Mouse (Mus musculus) layer of hippocampus, postnatal 10 days (tissue): ENCODE results near the gene Zdhhc3. TPM values are rescaled to one million over a fixed set of nuclear protein-coding genes. Genes with fewer than 3 reads are reported as not detected.

Source experiments
- DNase-seq, 2 experiments: peaks; one replicate each; pipeline ENCODE4 v3.0.0; 2021; ENCODE audit warnings: low spot score in 2 of 2
- long read RNA-seq: library from polyadenylated mRNA; stranded (forward); transcript quantifications from one replicate; pipeline ENCODE4 v2.0.0, GENCODE M21; 2023
- total RNA-seq, 2 experiments: library from RNA; stranded (reverse); gene quantifications; 2 replicates each; pipeline ENCODE4 v1.2.3; 2021

Gene Zdhhc3
- total RNA-seq = 10 to 100 TPM; 72.4 to 72.7 TPM
- long read RNA-seq, full-length matches to known transcripts = 35 of 52 reads
- long read RNA-seq, partial matches to known transcripts = 2 of 52 reads
- long read RNA-seq, other reads (novel, unspliced or antisense) = 15 of 52 reads

DNA sequence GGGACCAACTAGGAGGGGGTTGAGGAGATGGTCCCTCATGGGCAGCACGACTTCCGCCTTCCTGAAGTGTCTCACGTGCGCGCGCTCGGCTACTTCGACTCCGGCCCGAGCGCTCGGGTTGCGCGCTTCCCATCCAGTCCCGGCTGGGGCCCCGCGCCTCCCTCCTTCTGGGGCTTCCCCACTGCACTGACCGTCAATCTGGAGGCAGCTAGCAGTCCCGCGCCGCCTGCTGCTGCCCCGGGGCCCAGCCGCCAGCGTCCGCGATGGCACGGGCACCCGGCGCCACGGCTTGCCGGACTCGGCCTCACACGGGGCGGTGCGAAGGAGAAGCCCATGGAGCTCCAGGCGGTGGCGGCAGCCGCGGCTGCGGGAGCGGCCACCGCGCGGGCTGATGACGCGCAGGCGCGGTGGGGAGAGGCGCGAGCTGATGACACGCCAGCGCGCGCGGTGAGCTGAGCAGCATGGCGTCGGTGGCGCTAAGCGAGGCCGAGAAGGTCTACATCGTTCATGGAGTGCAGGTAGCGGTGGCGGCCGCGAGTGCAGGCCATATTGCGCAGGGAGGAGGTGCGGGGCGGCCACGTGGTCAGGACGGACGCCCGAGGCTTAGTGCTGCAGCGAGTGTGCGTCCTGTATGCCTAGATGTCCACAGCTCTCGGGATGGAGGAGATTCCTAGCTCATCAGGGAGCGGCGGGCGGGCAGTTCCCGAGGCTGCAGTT lies at the start of gene Zdhhc3, which contains the start of gene Exosc7:
Gene Zdhhc3 (minus strand): TSS at position 401 of the 717 bp plus-strand sequence.
Gene Exosc7 (plus strand): TSS at position 411 of the 717 bp plus-strand sequence.
- DNase-seq = peak; percentile 87 to 91

DNA sequence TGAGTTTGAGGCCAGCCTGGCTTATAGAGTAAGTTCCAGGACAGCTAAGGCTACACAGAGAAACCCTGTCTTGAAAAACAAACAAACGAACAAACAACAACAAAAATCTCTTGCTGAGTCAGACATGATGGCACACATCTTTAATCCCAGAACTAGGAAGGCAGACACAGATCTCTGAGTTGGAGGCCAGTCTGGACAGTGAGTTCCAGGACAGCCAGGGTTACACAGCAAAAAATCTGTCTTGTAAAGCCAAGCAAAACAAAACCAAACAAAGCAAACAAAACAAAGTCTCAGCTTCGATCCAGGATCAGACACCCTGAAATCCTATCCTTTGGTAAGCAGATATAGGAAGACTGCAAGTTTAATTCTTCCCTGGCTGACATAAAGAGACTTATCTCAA lies 48.8 kb upstream of the Zdhhc3 start:
- DNase-seq = no peak

DNA sequence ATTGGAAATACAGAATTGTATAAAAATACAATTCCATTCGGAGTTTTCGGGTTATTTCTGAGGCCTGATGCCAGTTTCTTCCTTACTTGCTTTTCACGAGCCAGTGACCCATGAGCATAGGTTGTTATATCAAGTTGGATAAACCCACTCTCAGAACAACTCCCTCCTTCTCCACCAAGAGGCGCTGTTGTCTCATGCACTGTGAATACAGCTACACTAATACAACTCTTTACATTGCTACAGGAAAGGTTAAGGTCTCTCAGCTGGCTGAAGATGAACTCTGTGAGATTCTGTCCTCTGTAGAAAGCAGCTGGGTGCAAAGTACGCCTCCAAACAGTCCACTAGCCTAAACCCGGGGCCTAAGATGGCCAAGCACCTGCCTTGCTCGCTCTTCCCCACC lies 46.3 kb upstream of the Zdhhc3 start:
- DNase-seq = peak; percentile 72 to 79

DNA sequence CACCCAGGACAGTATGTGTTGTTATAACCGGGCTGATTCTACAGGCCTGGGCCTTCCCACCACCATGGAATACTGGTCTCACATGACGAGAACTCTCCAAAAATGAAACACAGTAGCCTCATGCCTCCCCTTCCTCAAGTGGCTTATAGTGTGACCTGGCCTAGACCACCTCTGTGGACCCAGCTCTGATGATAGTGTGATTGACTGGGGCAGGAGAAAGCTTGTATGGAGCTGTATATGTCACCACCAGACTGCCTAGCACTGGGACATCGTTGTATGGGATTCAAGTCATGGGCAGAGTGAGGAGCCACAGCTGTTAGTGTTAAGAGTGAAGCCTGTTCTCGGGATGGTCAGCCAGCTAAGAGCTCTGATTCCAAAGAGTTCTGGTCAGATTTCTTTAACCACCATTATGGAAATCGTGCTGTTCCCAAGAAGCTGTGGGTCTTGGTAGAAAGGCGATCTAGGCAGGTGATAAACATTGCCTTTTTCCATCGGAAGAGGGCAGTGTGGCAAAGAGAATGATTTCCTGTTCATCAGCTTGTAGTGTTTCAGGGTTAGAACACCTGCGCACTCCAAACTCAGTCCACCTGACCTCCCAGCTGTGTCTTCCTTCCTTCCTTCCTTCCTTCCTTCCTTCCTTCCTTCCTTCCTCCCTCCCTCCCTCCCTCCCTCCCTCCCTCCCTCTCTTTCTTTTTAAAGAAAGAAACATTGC lies 45.3 kb upstream of the Zdhhc3 start:
- DNase-seq = peak; percentile 15 to 52

DNA sequence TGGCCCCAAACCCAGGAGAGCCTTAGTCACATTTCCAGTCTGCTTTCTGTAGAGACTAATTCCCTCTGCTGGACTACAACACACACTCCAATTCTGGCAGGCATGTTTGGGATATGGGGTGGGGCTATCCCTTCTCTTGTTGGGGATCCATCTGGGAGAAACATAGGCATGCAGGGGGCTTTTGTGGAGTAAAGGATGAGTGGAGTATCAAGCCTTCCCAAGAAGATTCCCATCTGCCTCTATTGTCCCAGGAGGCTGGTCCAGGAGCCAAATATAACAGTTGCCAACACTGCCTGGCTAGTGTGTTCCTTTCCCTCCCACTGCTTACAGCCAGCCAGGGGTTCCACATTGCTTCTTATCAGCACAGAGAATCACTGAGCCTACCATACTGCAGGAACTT lies 44.7 kb upstream of the Zdhhc3 start:
- peak; percentile 18 to 27 for DNase-seq

DNA sequence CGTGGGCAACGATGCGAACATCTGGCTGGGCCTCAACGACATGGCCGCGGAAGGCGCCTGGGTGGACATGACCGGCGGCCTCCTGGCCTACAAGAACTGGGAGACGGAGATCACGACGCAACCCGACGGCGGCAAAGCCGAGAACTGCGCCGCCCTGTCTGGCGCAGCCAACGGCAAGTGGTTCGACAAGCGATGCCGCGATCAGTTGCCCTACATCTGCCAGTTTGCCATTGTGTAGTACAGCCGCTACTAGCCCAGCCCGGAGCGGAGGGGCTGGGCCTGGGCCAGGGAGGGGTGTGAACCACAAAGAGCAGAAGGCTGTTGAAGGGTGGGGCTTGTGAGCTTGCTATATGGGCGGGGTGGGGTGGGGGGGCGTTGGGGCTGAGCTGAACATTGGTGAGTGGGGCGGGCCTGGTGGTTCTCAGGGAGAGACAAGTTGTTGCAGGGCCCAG lies 43.9 kb upstream of the Zdhhc3 start:
- peak; percentile 54 to 68 for DNase-seq

DNA sequence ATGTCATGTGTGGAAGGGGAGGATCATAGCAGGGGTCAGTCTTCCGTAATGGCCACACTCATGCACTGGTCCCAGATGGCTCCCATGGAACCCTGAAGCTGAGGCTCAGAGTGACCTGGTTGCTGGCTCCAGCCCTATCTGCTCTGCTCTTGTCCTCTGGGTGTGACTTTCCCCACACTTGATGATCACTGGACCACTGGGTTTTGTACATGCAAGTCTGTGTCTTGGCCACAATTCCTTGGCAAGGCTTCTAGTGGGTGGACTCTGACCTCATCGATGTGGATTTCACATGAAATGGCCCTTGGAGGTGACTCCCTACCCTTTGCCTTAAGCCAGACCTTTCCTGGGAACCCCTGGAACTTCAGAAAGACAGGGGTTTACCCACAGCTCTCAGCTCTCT lies 40.1 kb upstream of the Zdhhc3 start:
- DNase-seq = no peak

DNA sequence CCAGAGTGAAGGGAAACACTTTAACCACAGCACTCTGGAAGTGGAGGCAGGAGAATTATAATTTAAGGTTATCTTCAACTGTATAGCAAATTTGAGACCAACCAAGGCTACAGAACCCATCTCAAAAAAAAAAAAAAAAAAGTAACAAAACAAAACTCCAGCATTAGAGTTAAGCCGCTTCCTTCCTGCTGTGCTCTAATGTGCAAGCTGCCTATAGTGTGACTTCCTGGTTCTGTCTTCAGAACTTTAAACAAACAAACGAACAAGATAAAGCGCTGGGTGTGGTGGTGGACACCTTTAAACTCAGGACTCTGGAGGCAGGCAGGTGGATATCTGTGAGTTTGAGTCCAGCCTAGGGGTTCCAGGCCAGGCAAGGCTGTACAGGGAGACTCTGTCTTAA lies 39.0 kb upstream of the Zdhhc3 start:
- DNase-seq = no peak

DNA sequence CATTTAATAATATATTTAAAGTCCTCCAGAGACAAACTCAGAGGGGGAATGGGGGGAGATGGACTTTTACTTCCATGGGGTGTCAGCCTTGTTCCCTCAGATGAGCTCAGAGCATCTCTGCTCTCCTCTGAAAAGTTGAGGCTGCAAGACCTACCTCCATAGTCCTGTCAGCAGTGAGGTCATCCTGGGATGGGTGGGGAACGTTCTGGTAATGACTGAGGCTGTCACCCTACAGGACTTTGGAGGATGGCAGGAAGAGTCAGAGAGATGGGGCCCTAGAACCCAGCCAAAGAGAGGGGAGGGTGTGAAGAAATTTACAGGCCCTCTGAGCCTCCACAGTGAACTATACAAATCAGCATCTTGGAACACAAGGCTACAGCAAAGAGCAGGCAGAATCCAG lies 38.6 kb upstream of the Zdhhc3 start:
- DNase-seq = no peak

DNA sequence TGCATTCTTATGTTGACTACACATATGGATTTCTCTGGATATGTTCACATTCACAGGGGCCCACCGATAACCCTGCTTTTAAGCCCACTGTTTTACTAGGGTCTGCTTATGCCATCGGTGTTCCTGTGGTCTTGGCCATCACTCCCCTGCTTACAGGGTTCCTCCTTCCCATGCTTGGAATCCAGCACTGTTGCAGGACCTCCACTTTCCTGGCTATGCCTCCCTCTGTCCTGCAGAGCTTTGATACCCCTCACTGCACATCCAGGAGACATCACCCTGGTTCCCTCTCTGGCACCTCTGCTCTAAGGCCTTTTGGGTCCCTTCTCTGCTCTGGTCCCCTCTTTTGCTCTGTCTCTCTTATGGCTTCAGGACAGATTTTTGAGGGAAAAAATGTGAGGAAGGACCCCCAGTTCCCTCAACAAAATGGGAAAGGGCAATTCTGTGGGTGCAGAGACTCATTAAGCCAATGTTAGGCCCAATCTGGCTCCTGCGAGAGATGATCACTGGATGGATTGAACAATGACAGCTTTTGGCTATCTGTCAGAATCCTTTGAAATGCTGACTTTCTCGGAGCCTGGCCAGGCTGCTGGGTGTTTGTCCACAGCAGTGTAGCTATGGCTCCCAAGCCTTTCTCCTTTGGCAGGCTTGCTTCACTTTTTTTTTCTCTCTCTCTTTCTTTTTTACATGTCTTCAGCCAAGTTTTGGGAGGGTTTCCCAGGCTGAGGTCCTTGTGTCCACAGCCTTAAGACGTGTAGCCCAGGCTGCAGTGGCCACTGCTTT lies 37.4 kb upstream of the Zdhhc3 start, which contains the start of gene Clec3b:
Gene Clec3b (plus strand): TSS at position 706 of the 780 bp plus-strand sequence.
- DNase-seq = peak; percentile 54 to 59

DNA sequence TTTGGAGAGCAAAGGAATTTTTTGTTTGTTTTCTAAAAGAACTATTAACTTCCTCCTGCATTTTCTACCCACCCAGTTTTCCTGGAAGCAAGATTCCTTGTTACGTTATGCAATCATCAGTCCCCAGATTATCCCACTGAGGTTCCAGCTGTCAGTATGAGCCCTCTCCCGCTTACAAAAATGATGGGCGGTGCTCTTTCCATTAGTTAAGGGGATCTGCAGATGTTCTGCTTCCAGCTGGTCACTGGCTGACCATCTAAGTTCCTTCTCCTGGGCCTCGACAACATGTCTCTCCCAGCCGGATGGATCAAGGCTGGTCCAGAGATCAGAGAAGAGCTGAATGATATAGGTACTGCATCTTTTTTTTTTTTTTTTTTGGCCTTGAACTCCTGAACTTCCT lies 35.4 kb upstream of the Zdhhc3 start:
- DNase-seq = no peak

DNA sequence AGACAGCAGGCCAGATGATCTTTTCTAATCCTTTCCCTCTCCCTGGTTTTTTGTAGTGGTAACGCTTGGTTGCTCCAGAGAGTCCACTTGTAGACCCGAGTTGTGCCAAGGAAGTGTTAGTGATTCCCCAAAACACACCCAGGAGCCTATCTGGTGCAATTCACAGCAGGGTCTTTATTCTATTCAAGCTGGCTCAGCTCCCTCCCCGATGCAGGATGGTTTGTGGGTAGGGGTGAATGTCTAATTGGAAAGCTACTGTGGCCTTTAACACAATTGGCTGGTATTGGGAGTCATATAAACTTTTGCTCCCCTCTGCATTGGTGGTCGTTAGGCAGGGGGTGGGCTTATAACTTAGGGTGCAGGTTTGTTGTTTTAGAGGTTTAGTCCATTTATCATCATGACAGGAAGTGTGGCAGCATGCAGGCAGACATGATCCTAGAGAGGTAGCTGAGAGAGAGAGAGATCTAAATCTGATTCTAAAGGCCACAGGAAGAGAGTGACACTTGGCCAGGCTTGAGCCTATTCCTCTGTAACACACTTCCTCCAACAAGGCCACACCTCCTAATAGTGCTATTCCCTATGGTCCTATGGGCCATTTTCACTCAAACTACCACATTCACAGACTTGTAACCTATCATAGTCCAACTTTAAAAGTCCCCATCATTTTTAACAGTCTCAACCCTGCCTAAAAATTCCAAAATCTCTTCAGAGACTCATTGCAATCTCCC lies 27.0 kb upstream of the Zdhhc3 start:
- DNase-seq = no peak

DNA sequence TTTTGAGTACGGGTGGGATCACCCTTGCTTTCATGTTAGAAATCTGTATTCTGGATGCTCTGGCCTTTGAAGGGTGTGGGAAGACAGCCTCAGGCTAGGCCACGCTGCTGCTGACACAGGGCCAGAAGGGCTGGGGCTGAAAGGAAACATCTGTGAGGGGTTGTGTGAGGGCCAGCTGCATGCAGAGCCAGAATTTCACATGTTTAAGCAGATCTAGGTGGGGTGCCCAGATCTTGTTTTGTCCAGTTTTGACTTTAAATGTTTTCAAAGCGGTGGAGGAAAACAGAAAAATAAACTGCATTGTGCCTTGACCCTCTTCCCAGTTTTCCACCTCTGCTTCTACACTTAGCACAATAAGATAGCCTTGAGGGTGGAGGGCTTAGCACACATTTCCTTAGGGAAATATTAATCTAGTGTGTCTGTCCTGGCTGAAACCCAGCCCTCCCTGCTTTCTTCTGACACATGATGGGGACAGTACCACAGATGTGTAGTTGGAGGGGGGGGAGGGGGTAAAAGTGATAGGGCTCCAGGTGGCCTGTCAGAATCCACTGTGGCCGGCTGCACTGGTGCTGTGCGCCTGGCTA lies 26.0 kb upstream of the Zdhhc3 start:
- no peak for DNase-seq

DNA sequence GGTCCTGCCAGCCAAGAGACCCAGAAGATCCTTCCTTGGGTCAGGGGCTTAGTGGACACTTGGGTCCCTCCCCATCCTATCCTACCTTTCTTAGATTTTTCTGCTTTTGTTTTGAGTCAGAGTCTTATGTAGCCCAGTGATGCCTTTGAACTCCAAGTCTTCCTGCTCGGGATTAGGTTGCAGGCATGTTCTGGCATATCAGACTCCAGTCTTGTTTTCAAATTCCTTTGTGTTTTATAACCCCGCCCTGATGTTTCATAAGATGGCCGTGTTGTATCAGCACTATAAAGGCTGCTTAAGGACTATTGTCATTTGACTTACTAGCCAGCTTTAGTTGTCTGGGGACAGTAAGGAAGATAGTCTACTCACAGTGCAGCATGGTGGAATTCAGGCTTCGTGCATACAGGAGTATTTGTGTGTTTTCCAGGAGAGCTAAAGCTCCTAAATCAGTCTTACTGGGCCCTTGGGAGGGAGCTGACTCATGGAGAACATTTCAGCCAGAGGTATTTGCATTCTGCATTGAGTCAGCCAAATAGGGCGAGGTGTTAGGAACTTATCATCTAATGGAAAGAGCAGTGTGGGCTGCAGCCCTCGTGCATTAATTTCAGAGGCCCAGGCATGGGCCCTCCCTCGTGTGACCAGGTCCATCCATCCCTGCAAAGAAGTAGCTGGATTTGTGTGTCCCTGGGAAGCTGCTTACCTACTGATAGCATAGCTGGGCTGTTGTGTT lies 24.1 kb upstream of the Zdhhc3 start:
- no peak for DNase-seq

DNA sequence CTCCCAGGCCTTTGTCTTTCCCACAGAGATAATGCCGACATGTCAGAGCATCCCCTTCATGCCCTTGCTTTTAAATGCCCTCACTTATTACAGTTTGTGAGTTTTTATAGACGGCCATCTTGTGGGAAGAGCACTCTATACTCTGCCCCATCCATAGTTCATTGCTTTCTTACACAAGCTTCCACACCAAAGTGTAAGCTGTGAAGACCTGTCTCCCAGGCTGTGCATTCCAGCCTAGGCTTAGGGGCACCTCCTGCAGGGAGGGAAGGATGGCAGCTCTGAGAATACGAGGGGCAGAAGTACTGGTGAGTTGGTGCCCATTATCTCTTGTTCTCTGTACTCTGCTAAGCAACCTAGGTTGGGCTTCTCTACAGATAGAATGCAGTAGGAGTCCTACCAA lies 20.0 kb upstream of the Zdhhc3 start:
- no peak for DNase-seq

DNA sequence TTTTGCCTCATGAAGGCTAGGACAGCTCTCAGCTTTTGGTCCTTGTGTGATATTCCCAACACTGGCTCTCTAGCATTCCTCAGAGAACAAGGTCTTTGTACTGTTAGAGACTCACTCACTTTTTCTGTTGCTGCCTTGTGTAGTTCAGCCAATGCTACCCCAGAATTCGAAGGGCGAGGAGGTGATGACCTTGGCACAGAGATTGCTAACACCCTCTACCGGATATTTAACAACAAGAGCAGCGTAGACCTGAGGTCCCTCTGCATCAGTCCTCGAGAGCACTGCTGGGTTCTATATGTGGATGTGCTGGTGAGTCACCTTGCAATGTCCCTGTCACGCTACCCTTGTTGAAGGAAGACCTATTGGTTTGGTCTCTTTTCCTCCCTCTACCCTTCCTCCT lies 14.7 kb upstream of the Zdhhc3 start:
- no peak for DNase-seq

DNA sequence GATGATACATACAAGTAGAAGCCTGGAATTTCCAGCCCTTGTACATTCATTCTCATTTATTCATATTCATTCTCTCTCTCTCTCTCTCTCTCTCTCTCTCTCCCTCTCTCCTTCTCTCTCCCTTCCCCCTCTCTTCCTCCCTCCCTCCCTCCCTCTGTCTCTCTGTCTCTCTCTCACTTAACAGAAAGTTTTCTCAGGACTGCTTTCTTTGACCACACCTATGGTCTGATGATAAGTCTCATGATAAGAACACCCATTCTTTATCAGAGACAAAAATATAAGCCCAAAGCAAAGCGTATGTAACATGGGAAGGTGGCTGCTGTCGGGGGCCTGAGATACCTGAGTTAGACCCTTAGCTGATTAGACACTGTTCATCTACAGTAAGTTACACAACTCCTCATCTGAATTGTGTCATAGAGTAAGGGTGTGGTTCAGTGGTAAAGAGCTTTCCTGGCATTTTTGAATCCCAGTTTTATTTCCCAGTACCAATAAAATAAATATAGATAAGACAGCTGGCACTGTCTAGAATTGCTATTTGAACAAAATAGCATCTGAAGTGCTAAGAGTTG lies 11.5 kb upstream of the Zdhhc3 start:
- no peak for DNase-seq

DNA sequence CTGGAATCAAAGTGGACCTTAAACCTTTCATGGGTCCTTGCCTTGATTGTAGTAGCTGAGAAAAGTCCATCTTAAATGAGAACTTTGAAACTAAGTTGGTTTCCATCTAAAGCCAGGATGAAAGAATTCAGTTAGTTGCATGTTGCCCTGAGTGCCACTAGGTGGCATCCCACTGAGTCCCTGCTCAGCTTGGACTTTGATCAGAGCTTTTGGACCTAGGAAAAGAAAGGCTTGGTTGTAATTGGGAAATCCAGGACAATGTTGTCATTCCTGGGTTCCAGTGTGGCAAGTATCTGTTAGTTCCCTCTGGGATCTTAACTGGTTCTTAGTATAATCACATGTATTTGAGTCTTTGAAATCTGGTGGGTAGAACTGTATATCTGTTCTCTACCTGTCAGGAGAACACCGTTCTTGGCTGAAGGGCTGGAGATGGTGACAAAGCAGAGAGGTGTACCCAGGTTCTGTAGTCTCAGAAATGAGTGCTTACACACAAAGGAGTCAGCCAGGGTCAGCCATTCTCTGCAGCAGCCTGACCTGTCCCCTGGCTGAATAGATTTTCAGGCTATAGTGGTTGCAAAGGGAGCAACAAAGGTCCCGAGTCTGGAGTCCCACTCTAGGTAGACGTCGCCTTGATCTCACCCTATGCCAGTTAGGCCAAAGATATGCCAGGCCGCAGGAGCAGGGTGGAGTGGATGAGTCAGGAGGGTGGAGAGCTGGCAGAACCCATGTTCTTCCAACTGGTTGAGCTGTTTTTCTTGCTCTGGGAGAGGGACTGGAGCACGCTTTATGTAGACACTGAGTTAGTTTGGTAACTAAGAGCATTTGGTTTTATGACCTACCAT lies 10.8 kb upstream of the Zdhhc3 start:
- DNase-seq = no peak

DNA sequence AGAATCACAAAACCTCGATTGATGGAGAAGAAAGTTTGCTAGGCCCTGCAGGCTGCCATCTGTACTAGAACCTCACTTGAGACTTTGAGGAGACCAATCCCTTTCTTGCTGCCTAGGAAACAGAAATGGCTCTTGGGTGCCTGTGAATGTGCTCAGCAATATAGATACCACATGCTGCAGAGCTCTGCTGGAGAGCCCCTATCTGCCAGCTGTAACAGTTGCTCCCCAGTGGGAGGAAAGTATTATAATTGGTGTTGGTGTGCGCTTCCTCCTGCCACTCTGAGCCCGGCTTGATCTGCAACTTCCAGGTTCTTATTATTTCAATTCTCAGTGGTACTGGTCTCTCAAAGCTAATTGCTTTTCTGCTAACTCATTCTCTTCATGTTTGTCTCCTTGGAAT lies 10.0 kb upstream of the Zdhhc3 start:
- no peak for DNase-seq
